Mouse (Mus musculus) WW6 (cell line): ENCODE data around the gene Usp43.

ENCODE experiments used
- DNase-seq: peaks from one replicate; pipeline ENCODE4 v3.0.0-alpha.2; 2013; ENCODE audit warnings: low read depth, low spot score

The Usp43 gene

GRCm38 (mm10) chr11:67903756-67904155 is 18.2 kb downstream of the Usp43 start:
- DNase-seq = no peak

- no peak for DNase-seq
Measured at GRCm38 (mm10) chr11:67897064-67897560, 24.8 kb downstream of the Usp43 start.

GRCm38 (mm10) chr11:67895641-67896040 is 26.3 kb downstream of the Usp43 start:
- no peak for DNase-seq

- DNase-seq = no peak
Measured at GRCm38 (mm10) chr11:67888521-67888920, 33.4 kb downstream of the Usp43 start.

GRCm38 (mm10) chr11:67885921-67886320 is 36.0 kb downstream of the Usp43 start:
- no peak for DNase-seq

- no peak for DNase-seq
Measured at GRCm38 (mm10) chr11:67865521-67866197, 56.3 kb downstream of the Usp43 start.

GRCm38 (mm10) chr11:67865100-67865499 is 56.9 kb downstream of the Usp43 start:
- DNase-seq = no peak

- DNase-seq = peak; percentile 13
Measured at GRCm38 (mm10) chr11:67861399-67861838, 60.5 kb downstream of the Usp43 start.

- no peak for DNase-seq
Measured at GRCm38 (mm10) chr11:67860743-67861398, 61.1 kb downstream of the Usp43 start.

GRCm38 (mm10) chr11:67858518-67858917 is 63.4 kb downstream of the Usp43 start:
- no peak for DNase-seq

- peak; percentile 43 for DNase-seq
Measured at GRCm38 (mm10) chr11:67855035-67855434, 66.9 kb downstream of the Usp43 start.

GRCm38 (mm10) chr11:67853996-67854395 is 68.0 kb downstream of the Usp43 start:
- no peak for DNase-seq

- no peak for DNase-seq
Measured at GRCm38 (mm10) chr11:67851770-67852169, 70.2 kb downstream of the Usp43 start.

- no peak for DNase-seq
Measured at GRCm38 (mm10) chr11:67845193-67845592, 76.8 kb downstream of the Usp43 start.

- no peak for DNase-seq
Measured at GRCm38 (mm10) chr11:67839810-67840209, 82.1 kb downstream of the Usp43 start.

GRCm38 (mm10) chr11:67835408-67836078 is 86.4 kb downstream of the Usp43 start:
- DNase-seq = no peak

GRCm38 (mm10) chr11:67831820-67832219 is 90.1 kb downstream of the Usp43 start:
- no peak for DNase-seq

GRCm38 (mm10) chr11:67829530-67829929 is 92.4 kb downstream of the Usp43 start:
- DNase-seq = no peak

GRCm38 (mm10) chr11:67828360-67829059 is 93.4 kb downstream of the Usp43 start:
- no peak for DNase-seq

- no peak for DNase-seq
Measured at GRCm38 (mm10) chr11:67821560-67821959, 100.4 kb downstream of the Usp43 start.

- DNase-seq = peak; percentile 34
Measured at GRCm38 (mm10) chr11:67820221-67820620, 101.7 kb downstream of the Usp43 start.

- no peak for DNase-seq
Measured at GRCm38 (mm10) chr11:67819604-67820003, 102.3 kb downstream of the Usp43 start.
